Mouse (Mus musculus) urinary bladder, postnatal 4 days (tissue): Measurements from ENCODE around the gene Gm38100.
A peak's percentile ranks its signal among the peaks of the same experiment; 100 is the strongest.

ENCODE experiments used
- DNase-seq, 2 experiments: peaks; one replicate each; pipeline ENCODE4 v3.0.0; 2021 to 2022; ENCODE audit warnings: low spot score in 2 of 2

The Gm38100 gene

GRCm38 (mm10) chr1:175920029-175920428 is at the start of gene Gm38100:
TSS of gene Gm38100 (plus strand) at chr1:175920329.
- no peak for DNase-seq

- DNase-seq, result no peak
Observed at GRCm38 (mm10) chr1:175870716-175871115, 49.4 kb upstream of the Gm38100 start.

- no peak for DNase-seq
Observed at GRCm38 (mm10) chr1:175872028-175872816, 47.9 kb upstream of the Gm38100 start.

DNA sequence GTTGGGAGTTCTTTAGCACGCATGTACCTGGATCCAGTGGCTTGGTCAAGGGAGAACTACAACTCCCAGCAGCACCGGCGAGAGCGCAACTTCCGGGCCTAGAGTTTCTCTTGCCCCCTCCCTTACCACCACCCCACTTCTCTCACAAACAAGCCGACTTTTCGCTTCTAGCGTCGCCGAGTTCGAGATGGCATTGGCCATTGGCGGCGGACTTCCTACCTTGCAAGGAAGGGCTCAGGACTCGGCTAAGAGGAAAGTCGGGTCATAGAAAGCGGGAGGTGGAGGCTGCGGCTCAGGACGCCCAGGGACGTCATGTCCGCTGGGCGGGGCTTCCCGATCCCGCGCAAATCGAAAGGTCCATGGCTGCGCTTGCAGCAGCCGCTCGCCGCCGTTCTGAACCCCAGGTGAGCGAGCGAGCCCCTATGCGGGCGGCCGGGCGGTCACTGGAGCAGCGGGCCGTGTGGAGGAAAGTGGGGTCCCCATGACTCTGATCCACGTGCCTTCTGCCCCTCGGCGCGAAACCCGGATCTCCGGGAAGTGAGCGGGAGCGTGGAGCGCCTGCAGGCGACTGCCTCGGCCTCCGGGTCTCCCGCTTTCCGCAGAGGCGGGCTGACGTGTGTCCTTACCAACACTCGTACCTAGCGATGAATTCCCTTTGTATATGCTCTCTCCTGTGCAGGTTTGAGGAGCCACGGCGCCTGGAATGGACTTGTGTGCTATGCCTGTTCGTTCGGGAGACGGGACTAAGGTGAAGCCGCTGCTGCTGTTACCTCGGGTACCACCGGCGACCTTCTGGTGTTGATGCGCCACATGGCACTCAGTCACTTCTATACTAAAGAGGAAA is 39.5 kb upstream of the Gm38100 start, which contains the start of gene Exo1:
Exo1 (plus strand) TSS at position 129 of the 844 bp plus-strand sequence.
- peak; percentile 77 to 80 for DNase-seq

DNA sequence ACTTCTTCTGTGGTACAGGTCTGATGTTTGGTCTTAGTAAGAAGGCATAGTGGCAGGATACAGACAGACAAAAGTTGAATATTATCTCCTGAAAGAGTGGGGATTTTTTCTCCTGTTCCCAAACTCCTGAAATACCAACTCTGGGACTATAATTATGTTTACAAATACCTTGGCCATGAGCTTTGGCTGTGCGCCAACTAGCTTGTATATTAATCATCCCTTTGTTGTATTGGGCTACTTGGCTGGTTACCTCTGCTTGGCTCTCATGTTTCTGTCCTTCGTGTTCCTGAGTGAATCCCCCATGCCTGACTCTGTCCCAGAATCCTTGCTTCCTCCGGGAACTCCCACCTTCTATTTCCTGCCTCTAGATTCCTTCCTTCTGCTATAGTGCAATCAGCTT is 36.7 kb upstream of the Gm38100 start:
- DNase-seq, result no peak

GRCm38 (mm10) chr1:175893263-175893662 is 26.9 kb upstream of the Gm38100 start:
- no peak for DNase-seq

- DNase-seq, result no peak
Observed at GRCm38 (mm10) chr1:175893726-175894125, 26.4 kb upstream of the Gm38100 start.

DNA sequence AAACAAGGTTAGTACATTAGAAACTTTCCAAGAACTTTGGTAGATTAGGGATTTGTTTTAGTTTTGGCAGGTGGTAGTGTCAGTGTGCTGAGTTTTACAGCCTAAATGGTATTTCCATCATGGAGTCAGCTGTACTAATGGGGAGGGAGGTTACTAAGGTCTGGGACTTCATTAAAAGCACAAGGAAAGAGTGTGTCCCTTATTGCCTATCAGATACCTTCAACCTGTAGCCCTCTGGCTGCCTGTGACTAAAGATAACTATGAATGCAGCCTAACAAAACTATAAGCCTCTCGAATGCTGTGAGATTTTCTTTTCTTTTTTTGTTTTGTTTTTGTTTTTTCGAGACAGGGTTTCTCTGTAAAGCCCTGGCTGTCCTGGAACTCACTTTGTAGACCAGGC is 8.9 kb upstream of the Gm38100 start:
- DNase-seq, result no peak

DNA sequence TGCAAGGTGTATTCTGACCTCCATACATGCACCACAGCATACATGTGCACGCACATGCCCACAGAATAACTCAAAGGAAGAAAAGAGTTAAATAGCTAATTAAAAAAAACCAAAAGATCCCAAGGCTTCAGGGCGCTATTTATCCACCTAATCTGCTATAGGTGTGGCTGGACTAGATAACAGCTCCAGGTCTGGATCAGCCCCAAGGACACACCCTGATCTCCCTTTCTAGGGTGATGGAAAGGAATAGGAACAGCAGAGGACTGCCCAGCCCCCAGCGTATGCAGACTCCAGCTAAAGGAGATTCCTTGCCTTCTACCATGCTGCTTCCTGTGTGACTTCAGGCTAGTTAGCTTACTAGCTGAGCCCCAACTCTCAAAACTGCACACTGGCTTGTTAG is 8.1 kb upstream of the Gm38100 start:
- DNase-seq, result no peak

- DNase-seq, result no peak
Observed at GRCm38 (mm10) chr1:175913728-175914303, 6.3 kb upstream of the Gm38100 start.

DNA sequence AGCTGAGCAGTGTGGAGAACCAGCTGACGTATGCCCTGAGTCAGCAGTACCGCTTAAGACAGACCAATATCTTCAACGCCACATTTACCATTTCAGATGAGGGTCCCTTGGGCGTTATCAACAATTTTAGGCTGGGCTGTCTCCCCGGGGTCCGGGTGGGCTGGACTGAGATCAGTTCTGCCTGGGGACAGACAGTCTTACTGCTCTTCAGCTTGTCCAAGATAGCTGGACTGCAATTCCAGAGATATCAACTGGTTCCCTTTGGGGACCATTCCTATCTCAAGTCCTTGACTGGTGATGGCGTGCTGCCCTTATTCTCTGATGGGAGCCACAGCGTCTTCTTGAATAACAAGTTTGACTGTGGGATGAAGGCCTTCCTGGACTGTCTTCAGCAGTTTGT is 962 bp downstream of the Gm38100 start:
- DNase-seq, result no peak

GRCm38 (mm10) chr1:175923848-175924787 is 4.0 kb downstream of the Gm38100 start:
- DNase-seq, result peak; percentile 31 to 76

DNA sequence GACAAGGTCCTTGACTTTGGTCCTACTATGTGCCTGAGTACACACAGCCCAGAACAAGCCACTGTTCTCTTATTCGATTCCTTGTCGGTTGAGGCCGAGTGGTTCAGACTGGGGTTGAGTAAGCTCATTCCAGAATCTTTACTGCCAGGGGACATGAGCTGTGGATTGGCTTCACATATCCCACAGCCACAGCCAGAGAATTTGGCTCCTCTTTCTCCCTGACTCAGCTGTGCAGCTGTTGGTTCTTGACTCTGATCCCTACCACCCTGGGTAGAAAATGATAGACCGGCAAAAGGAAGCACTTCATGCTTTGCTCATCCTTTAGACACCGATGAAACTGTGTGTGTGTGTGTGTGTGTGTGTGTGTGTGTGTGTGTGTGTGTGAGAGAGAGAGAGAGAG is 11.3 kb downstream of the Gm38100 start:
- no peak for DNase-seq

- DNase-seq, result peak in 1 of 2 experiments; percentile 64
Observed at GRCm38 (mm10) chr1:175936282-175936737, 16.2 kb downstream of the Gm38100 start.

DNA sequence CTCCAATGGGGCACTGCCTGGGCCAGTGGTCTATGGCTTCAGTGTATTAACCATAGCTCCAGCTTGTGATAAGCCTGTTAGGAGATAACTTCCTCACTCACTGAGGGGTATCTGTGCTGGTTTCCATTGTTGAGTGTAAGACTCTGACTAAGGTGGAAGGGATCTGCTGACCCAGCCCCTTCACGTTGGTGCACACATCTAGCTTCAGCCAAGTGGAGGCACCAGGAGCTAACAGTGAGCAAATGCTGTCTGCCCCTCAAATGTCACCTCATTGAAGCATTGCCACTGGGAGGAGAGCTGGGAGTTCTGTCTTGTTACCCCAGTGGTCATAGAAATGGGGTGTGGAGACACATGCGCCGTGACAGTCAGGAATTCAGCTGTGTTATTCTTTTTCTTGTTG is 18.6 kb downstream of the Gm38100 start:
- no peak for DNase-seq

DNA sequence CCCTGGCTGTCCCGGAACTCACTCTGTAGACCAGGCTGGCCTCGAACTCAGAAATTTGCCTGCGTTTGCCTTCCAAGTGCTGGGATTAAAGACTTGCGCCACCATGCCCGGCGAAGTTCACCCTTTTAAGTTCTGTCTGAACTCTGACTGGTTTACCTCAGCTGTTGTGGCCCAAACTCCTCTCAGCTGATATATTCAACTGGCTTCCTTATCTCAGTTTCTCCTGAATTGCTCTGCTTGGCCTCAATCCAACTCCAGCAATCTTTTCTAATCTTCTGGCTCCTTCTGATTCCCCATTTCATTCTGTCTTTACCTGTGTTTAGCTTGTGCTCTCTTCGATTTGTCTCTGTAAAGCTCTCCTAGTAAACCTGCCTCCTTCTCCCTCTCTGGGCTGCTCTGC is 23.0 kb downstream of the Gm38100 start:
- no peak for DNase-seq

- DNase-seq, result no peak
Observed at GRCm38 (mm10) chr1:175946718-175947315, 26.7 kb downstream of the Gm38100 start.

DNA sequence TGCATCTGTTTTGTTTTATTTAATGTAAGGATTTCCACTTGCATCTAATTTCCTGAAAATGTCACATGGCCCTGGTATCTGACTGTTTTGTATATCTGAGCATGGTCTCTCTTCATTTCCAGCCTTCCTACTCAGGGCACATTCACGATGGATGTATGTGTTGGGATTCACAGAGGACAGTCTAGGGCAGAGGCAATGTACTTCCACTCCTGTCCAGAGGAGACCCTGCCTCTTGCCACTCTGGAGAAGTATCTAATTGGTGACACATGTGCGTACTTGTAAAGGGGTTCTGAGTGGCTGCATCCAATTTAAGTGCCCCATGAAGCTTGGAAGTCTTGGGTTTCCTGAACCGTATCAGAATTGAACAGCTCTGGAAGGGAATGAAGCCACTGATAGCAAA is 30.3 kb downstream of the Gm38100 start:
- no peak for DNase-seq

DNA sequence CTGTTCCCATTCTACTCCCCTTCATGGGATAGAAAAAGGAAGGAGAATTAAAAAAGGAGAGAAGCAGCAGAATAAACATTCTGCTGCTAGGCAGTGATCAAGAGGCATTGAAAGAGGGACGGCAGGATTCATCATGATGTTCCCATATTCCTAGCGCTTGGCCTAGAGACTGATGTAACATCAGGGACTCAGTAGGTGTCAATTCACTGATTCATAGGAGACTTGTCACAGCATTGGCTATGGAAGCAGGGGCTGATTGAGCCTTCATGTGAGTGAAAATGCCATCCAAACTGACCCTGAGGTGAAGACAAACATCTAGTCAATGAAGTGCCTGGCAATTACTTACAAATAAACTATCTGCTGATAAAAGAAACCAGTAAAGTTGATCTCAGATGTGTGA is 30.7 kb downstream of the Gm38100 start:
- DNase-seq, result no peak

- no peak for DNase-seq
Observed at GRCm38 (mm10) chr1:175961786-175962185, 41.7 kb downstream of the Gm38100 start.
